Mouse (Mus musculus) CD4-positive, CD25-positive, alpha-beta regulatory T cell, adult 4 months (primary cell): ENCODE measurements around the gene Hsf5. TPM values are rescaled to one million over a fixed set of nuclear protein-coding genes. Genes with fewer than 3 reads are reported as not detected.
A peak's percentile ranks its signal among the peaks of the same experiment; 100 is the strongest.

ENCODE experiments used
- ATAC-seq: one replicate; pipeline ENCODE4 v1.8.0; 2017
- polyA plus RNA-seq, 2 experiments: library from polyadenylated mRNA; unstranded; fragments of 100-300 nt; shearing (Covaris generic); gene quantifications; one replicate each; pipeline ENCODE4 v1.2.1; 2017

Hsf5 gene
- under 1 TPM; 0.17 to 0.19 TPM for polyA plus RNA-seq

- ATAC-seq: no peak
Observed at GRCm38 (mm10) chr11:87616790-87617474, at the start of gene Hsf5. Gene Hsf5 (plus strand): TSS chr11:87617164.

- ATAC-seq: no peak
Observed at GRCm38 (mm10) chr11:87568255-87568953, 48.6 kb upstream of the Hsf5 start, which contains the start of gene Sept4. Gene Sept4 (plus strand): TSS chr11:87568903.

- no peak for ATAC-seq
Observed at GRCm38 (mm10) chr11:87570743-87571142, 46.2 kb upstream of the Hsf5 start.

- ATAC-seq: no peak
Observed at GRCm38 (mm10) chr11:87571361-87571950, 45.5 kb upstream of the Hsf5 start.

- no peak for ATAC-seq
Observed at GRCm38 (mm10) chr11:87573751-87574150, 43.2 kb upstream of the Hsf5 start.

GRCm38 (mm10) chr11:87574520-87575180, 42.3 kb upstream of the Hsf5 start:
- ATAC-seq: no peak

- no peak for ATAC-seq
Observed at GRCm38 (mm10) chr11:87577601-87578248, 39.2 kb upstream of the Hsf5 start.

- ATAC-seq: peak; percentile 81
Observed at GRCm38 (mm10) chr11:87578249-87578962, 38.6 kb upstream of the Hsf5 start.

GRCm38 (mm10) chr11:87578963-87579601, 37.9 kb upstream of the Hsf5 start:
- no peak for ATAC-seq

GRCm38 (mm10) chr11:87579713-87580112, 37.3 kb upstream of the Hsf5 start:
- ATAC-seq: no peak

GRCm38 (mm10) chr11:87580543-87581085, 36.4 kb upstream of the Hsf5 start:
- ATAC-seq: no peak

- ATAC-seq: no peak
Observed at GRCm38 (mm10) chr11:87581161-87581865, 35.7 kb upstream of the Hsf5 start.

- ATAC-seq: no peak
Observed at GRCm38 (mm10) chr11:87581933-87582710, 34.8 kb upstream of the Hsf5 start.

GRCm38 (mm10) chr11:87583291-87584034, 33.5 kb upstream of the Hsf5 start:
- no peak for ATAC-seq

GRCm38 (mm10) chr11:87584711-87585505, 32.1 kb upstream of the Hsf5 start:
- ATAC-seq: no peak

GRCm38 (mm10) chr11:87587211-87587874, 29.6 kb upstream of the Hsf5 start:
- no peak for ATAC-seq

GRCm38 (mm10) chr11:87589605-87590004, 27.4 kb upstream of the Hsf5 start:
- no peak for ATAC-seq
